Mouse (Mus musculus) testis, adult 2 months (tissue): ENCODE measurements around the gene Mrps6. TPM values are rescaled to one million over a fixed set of nuclear protein-coding genes. Genes with fewer than 3 reads are reported as not detected.
A peak's percentile ranks its signal among the peaks of the same experiment; 100 is the strongest.
"Not testable (repeated sequence)": the region's sequence is repeated elsewhere in the genome, so short reads cannot be mapped to it uniquely, and the experiment has no call there.

Source experiments
- H3K27ac ChIP-seq: fragments of 200-500 bp; 2 replicates; pipeline ENCODE4 v1.5.1; 2012; ENCODE audit warnings: low read depth, low read length; ENCODE audit not compliant: control insufficient read depth, insufficient read depth
- H3K27me3 ChIP-seq: fragments of 200-500 bp; 2 replicates; pipeline ENCODE4 v1.6.1; 2012; ENCODE audit warnings: mild to moderate bottlenecking, low read length, moderate library complexity; ENCODE audit not compliant: control insufficient read depth, insufficient read depth
- H3K36me3 ChIP-seq: fragments of 200-500 bp; 2 replicates; pipeline ENCODE4 v1.6.1; 2012; ENCODE audit warnings: mild to moderate bottlenecking, low read length; ENCODE audit not compliant: control insufficient read depth, insufficient read depth
- H3K4me1 ChIP-seq: fragments of 200-500 bp; 2 replicates; pipeline ENCODE4 v1.6.1; 2012; ENCODE audit warnings: low read length; ENCODE audit not compliant: control insufficient read depth, insufficient read depth
- H3K4me3 ChIP-seq: fragments of 200-500 bp; 2 replicates; pipeline ENCODE4 v1.5.1; 2012; ENCODE audit warnings: low read depth, mild to moderate bottlenecking, low read length, moderate library complexity, mixed read lengths; ENCODE audit not compliant: control insufficient read depth
- CTCF ChIP-seq: fragments of 200-500 bp; IDR thresholded peaks from 2 replicates; pipeline ENCODE4 v1.5.1; 2012; ENCODE audit warnings: low read depth, mild to moderate bottlenecking, inconsistent platforms, low read length, moderate library complexity; ENCODE audit not compliant: control insufficient read depth, insufficient read depth, insufficient replicate concordance
- POLR2A ChIP-seq: fragments of 200-500 bp; IDR thresholded peaks from 2 replicates; pipeline ENCODE4 v1.6.1; 2012; ENCODE audit warnings: low read depth, mild to moderate bottlenecking, inconsistent platforms, low read length, moderate library complexity; ENCODE audit not compliant: control insufficient read depth
- polyA plus RNA-seq: library from polyadenylated mRNA; depleted of rRNA; stranded (reverse); fragments of >200 nt; gene quantifications from 2 replicates; pipeline ENCODE4 v1.2.3, GENCODE M21; 2012

Mrps6 gene
- polyA plus RNA-seq, 1 experiment, result 19.2 TPM

DNA sequence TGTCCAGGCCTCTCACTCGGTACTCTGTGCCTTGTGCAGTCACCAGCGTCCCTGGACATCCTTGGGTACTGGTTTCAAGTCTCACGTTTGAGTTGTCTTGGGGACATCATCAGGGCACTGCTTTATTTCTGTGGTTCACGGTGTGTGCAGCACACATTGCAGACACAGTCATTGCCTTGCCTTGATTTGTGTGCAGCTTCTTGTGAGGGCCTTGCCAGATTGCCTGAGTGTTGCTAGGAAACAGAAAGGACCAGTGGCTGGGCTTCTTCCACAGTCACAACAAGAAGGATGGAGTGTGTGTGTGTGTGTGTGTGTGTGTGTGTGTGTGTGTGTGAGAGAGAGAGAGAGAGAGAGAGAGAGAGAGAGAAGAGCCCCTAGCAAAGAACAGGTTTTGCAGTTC, 42.0 kb downstream of the Mrps6 start:
- no peaks in the 10 kb centered on the region; the same call in 1 of the 2 replicates for H3K4me1 ChIP-seq
- H3K27me3 ChIP-seq, result no peaks in the 10 kb centered on the region
- TF ChIP-seq CTCF (no peak), POLR2A (no peak)
- no peak overlapping the region for H3K4me3 ChIP-seq
- no peak overlapping the region for H3K27ac ChIP-seq
- peaks cover 2% of the 10 kb centered on the region; the same call in 1 of the 2 replicates for H3K36me3 ChIP-seq

GRCm38 (mm10) chr16:92102115-92102514, 44.0 kb downstream of the Mrps6 start:
- TF ChIP-seq POLR2A (no peak), CTCF (no peak)
- Histone ChIP-seq H3K4me1 (no peaks in the 10 kb centered on the region; the same call in 1 of the 2 replicates), H3K27ac (peak overlapping the region; percentile 48)

DNA sequence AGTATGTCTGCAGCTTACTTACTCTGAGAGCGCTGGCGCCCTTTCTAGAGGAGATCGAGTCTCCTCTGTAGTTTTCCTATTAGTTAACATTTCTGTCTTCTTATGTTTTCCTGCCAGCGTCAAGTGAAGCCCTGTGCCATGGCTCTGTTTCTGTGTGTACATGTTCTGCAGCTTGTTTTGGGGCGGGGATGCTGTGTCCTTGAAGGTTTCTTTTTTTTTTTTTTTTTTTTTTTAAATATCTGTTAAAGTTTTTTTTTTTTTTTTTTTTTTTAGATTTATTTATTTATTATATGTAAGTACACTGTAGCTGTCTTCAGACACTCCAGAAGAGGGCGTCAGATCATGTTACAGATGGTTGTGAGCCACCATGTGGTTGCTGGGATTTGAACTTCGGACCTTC, 44.9 kb downstream of the Mrps6 start:
- not testable (repeated sequence) for H3K27me3 ChIP-seq, H3K4me3 ChIP-seq, H3K27ac ChIP-seq, H3K36me3 ChIP-seq, H3K4me1 ChIP-seq

More at GRCm38 (mm10) chr16:92102115-92102514, 44.0 kb downstream of the Mrps6 start:
- Histone ChIP-seq H3K27me3 (no peaks in the 10 kb centered on the region), H3K36me3 (peaks cover 2% of the 10 kb centered on the region; the same call in 1 of the 2 replicates), H3K4me3 (no peak overlapping the region)

- no peaks in the 10 kb centered on the region for H3K27me3 ChIP-seq
- no peak overlapping the region for H3K4me3 ChIP-seq
- peak overlapping the region; percentile 56 for H3K27ac ChIP-seq
- peaks cover 2% of the 10 kb centered on the region; the same call in 1 of the 2 replicates for H3K36me3 ChIP-seq
- H3K4me1 ChIP-seq, result no peaks in the 10 kb centered on the region; the same call in 1 of the 2 replicates
- no peak for TF ChIP-seq POLR2A
- no peak for TF ChIP-seq CTCF
Measured at GRCm38 (mm10) chr16:92103572-92104331, 45.7 kb downstream of the Mrps6 start.

DNA sequence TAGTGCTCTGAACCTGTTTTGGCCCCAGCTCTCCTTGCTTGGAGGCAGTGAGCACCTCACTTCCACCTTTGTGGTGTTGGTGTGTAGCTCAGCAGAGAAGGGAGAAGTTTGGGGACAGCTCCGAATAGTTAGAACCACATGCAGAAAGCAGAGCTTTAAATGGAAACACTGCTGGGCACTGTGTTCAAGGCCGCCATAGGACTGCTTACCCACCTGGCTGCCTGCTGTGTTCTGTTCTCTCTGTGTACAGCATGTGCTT, 46.2 kb downstream of the Mrps6 start:
- H3K27ac ChIP-seq, result peak overlapping the region; percentile 56
- H3K4me3 ChIP-seq, result no peak overlapping the region
- H3K27me3 ChIP-seq, result no peaks in the 10 kb centered on the region
- H3K4me1 ChIP-seq, result no peaks in the 10 kb centered on the region; the same call in 1 of the 2 replicates
- no peak for TF ChIP-seq POLR2A
- no peak for TF ChIP-seq CTCF
- peaks cover 2% of the 10 kb centered on the region; the same call in 1 of the 2 replicates for H3K36me3 ChIP-seq

DNA sequence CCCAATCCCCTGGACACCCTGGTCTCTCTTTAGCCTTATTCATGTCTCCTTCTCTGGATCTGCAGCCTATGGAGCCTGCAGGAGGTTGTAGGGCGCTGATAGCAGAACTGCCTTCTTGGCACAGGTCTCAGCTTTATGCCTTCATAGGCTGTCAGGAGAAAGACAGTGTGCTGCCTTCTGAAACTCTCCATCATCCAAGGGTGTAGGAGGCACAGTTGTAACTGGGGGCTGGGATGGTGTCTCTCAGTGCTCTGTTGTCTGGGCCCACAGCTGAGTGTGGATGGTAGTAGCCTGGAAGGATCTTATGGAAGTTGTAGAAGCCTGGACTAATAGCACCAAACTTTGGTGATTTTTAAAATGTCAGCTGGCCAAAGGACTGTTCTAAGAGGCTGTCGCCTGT, 46.9 kb downstream of the Mrps6 start:
- H3K4me3 ChIP-seq, result no peak overlapping the region
- H3K27ac ChIP-seq, result peak overlapping the region; percentile 62
- H3K36me3 ChIP-seq, result no peaks in the 10 kb centered on the region
- no peak for TF ChIP-seq POLR2A
- TF ChIP-seq CTCF, result no peak
- H3K4me1 ChIP-seq, result no peaks in the 10 kb centered on the region; the same call in 1 of the 2 replicates
- H3K27me3 ChIP-seq, result no peaks in the 10 kb centered on the region

GRCm38 (mm10) chr16:92105631-92106030, 47.6 kb downstream of the Mrps6 start:
- Histone ChIP-seq H3K4me1 (no peaks in the 10 kb centered on the region; the same call in 1 of the 2 replicates), H3K27ac (0 out of 2 replicates have a peak overlapping the region, but pooled peaks have one; percentile 37), H3K36me3 (no peaks in the 10 kb centered on the region), H3K4me3 (no peak overlapping the region), H3K27me3 (no peaks in the 10 kb centered on the region)
- TF ChIP-seq POLR2A, result no peak
- TF ChIP-seq CTCF, result no peak
